Mouse (Mus musculus) spleen, adult 10 weeks (tissue): Measurements from ENCODE around the gene Olfr669. TPM values are rescaled to one million over a fixed set of nuclear protein-coding genes. Genes with fewer than 3 reads are reported as not detected.

Source experiments
- polyA plus RNA-seq: library from polyadenylated mRNA; stranded (reverse); fragments of 350-450 nt; fragmentation: Illumina TruSeq; extraction: RNeasy Lipid Tissue Mini Kit (QIAGEN cat#74804); gene quantifications from one replicate; pipeline ENCODE4 v1.2.3, GENCODE M21; 2015; ENCODE audit warnings: low replicate concordance; ENCODE audit not compliant: insufficient read depth

Olfr669 gene
- not detected for polyA plus RNA-seq

DNA sequence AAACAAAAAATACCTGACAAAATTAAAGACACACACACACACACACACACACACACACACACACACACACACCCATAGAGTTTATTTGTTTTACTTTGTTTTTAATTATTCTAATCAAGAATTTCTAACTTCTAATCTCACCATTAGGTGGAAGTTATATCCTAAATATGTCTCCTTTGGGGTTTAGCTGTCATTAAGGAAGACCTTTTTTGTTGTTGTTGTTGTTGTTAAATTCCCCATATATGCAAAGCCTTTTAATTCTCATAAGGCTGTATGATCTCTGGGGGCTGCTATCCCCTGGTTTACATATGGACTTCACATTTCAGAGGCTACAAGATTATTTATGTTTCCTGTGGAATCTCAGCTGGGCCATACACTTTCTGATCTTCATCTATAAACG is at the start of gene Olfr669:
Olfr669 (plus strand) TSS at position 301 of the 400 bp plus-strand sequence.

GRCm38 (mm10) chr7:104895852-104896251 is 38.2 kb upstream of the Olfr669 start, which contains the start of gene Olfr666:
TSS of gene Olfr666 (minus strand) at chr7:104895952.

GRCm38 (mm10) chr7:104921382-104921781 is 12.7 kb upstream of the Olfr669 start, which contains the start of gene Olfr667:
TSS of gene Olfr667 (minus strand) at chr7:104921482.

GRCm38 (mm10) chr7:104927957-104928356 is 6.1 kb upstream of the Olfr669 start, which contains the start of gene Olfr668:
TSS of gene Olfr668 (minus strand) at chr7:104928057.

GRCm38 (mm10) chr7:104962520-104962919 is 28.5 kb downstream of the Olfr669 start, which contains the start of gene Olfr670:
TSS of gene Olfr670 (minus strand) at chr7:104962620.

GRCm38 (mm10) chr7:104979026-104979425 is 45.0 kb downstream of the Olfr669 start, which contains the start of gene Olfr671:
TSS of gene Olfr671 (minus strand) at chr7:104979126.

Other genes with a start within 250 kb of the Olfr669 start
- not detected for gene Olfr661, start 247.7 kb upstream of the Olfr669 start, polyA plus RNA-seq
- gene Usp17le, start 156.8 kb upstream of the Olfr669 start, polyA plus RNA-seq, result not detected
- not detected for gene Usp17lb, start 91.6 kb upstream of the Olfr669 start, polyA plus RNA-seq
- gene Usp17la, start 77.2 kb upstream of the Olfr669 start, polyA plus RNA-seq, result not detected
- not detected for gene Olfr665, start 56.2 kb upstream of the Olfr669 start, polyA plus RNA-seq
- gene Olfr666, start 38.3 kb upstream of the Olfr669 start, polyA plus RNA-seq, result not detected
- gene Olfr667, start 12.8 kb upstream of the Olfr669 start, polyA plus RNA-seq, result not detected
- gene Olfr668, start 6.2 kb upstream of the Olfr669 start, polyA plus RNA-seq, result not detected
- gene Olfr670, start 28.4 kb downstream of the Olfr669 start, polyA plus RNA-seq, result not detected
- not detected for gene Olfr671, start 44.9 kb downstream of the Olfr669 start, polyA plus RNA-seq
- not detected for gene Olfr672, start 67.8 kb downstream of the Olfr669 start, polyA plus RNA-seq
- not detected for gene Olfr675, start 94.2 kb downstream of the Olfr669 start, polyA plus RNA-seq
- not detected for gene Olfr676, start 98.5 kb downstream of the Olfr669 start, polyA plus RNA-seq
- gene Olfr677, start 117.1 kb downstream of the Olfr669 start, polyA plus RNA-seq, result not detected
- gene Olfr678, start 130.2 kb downstream of the Olfr669 start, polyA plus RNA-seq, result not detected
- gene Olfr679, start 147.0 kb downstream of the Olfr669 start, polyA plus RNA-seq, result not detected
- gene Olfr680-ps1, start 158.6 kb downstream of the Olfr669 start, polyA plus RNA-seq, result not detected
- gene Olfr681, start 182.6 kb downstream of the Olfr669 start, polyA plus RNA-seq, result not detected
- gene Olfr683, start 212.8 kb downstream of the Olfr669 start, polyA plus RNA-seq, result not detected
- gene Olfr684, start 229.4 kb downstream of the Olfr669 start, polyA plus RNA-seq, result not detected